Mouse (Mus musculus) urinary bladder, postnatal 25 days (tissue): ENCODE measurements around the gene Cdh16.
"Not testable (repeated sequence)": the region's sequence is repeated elsewhere in the genome, so short reads cannot be mapped to it uniquely, and the experiment has no call there.

Experiments used
- DNase-seq: peaks from one replicate; pipeline ENCODE4 v3.0.0; 2022; ENCODE audit warnings: low spot score

Cdh16 gene

DNA sequence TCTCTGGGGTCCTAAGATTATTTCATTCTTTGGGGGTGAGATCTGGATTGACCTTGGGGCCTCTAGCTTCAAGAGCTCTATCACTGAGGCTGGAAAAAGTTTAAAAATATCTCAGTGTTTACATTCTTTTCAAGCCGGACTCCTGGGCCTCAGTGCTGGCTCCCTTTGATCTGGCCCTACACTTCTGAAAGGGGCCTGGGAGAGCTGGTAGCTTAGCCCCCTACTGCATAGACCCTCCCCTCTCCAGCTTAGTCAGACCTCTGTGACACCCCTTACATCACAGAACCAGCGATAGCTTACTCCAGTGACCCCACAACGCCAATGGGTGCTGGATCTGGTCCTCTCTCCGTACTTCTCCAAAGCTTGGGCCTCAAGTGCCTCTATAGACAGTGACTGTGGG, 12.6 kb downstream of the Cdh16 start:
- DNase-seq = no peak

DNA sequence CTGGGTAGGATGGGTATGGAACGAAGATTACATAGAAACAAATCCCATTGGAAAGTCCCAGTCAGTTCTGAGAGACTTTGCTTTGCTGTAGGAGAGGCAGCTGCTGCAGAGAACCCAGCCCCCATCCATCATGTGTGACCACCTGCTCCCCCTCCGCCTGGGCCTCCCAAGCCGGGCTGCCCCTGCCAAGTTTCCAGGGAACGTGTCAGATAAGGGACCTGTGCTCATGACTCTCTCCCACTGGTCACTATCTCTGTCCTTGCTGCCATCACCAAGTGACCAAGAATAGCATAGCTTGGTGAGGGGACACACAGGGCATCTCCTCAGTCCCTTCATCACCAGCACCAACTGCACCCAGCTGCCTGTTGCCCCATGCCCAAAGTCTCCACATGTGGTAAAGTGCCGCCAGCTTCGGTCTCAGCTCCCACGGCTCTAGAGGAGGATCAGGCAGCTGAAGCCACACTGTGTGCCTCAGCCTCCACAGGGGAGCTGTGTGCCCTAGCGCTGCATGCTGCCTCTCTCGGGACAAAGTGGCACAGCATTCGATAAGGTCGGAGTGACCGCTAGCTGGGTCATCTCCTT, 13.9 kb downstream of the Cdh16 start:
- DNase-seq = no peak

GRCm38 (mm10) chr8:104609222-104609621, 15.0 kb downstream of the Cdh16 start:
- no peak for DNase-seq

- no peak for DNase-seq
Measured at GRCm38 (mm10) chr8:104607944-104608343, 16.3 kb downstream of the Cdh16 start.

DNA sequence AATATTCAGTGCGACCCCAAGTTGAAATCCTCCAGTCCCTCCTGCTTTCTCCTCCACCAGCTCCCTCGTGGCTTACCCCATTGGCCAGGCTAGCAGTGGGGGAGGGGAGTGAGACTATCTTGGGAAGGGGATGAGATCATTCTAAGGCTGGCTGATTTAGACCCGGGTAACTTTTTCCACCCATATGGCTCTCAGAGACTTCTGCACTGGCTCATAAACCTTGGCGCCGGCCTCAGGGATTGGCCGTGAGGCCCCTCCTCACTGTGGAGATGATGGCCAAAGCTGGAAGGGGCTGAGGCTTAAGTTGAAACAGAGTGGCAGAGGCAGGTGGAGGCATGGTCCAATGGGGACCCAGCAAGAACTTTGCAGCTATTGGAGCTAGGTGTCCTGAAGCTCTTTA, 17.9 kb downstream of the Cdh16 start:
- DNase-seq = no peak

DNA sequence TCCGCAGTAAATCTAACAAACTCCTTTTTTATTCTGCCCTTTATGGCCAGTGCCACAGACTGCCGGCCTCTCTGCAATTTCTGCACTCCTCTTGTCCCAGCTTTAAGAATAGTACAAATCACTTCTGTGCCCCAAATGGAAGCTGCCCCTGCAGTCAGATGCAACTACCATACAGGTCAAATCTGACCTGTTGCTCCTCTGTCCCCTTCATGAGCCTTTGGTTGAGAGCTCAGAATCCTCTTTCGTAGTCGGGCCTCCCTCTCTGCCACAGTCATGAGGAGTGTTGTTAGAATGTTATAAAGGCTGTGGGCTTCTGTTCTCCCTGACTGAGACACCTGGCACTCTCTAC, 21.0 kb downstream of the Cdh16 start:
- DNase-seq = no peak

- peak; percentile 62 for DNase-seq
Measured at GRCm38 (mm10) chr8:104602468-104603244, 21.5 kb downstream of the Cdh16 start.

GRCm38 (mm10) chr8:104601941-104602371, 22.2 kb downstream of the Cdh16 start:
- no peak for DNase-seq

GRCm38 (mm10) chr8:104601386-104601785, 22.8 kb downstream of the Cdh16 start:
- no peak for DNase-seq

GRCm38 (mm10) chr8:104598496-104598895, 25.7 kb downstream of the Cdh16 start:
- DNase-seq = no peak

DNA sequence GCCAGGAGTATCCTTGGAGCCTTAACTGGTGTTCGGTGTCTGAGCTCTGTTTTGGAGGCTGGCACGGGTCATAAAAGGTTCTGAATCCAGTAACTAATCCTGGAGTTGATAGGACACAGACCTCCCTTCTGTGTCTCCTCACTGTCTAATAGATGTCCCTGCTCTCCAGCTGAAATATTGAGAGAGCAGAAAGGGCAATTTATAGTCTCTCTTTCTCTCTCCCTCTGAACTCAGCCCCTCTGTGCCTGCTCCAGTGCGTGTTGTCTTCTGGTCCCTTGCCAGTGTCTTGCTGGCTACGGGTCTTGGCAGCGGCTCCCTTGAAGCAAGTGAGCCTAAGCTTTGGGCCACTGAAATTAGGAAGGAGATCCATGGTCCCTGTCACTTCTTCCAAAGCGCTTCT, 26.5 kb downstream of the Cdh16 start:
- no peak for DNase-seq

- no peak for DNase-seq
Measured at GRCm38 (mm10) chr8:104595773-104596536, 28.2 kb downstream of the Cdh16 start.

GRCm38 (mm10) chr8:104594611-104595362, 29.4 kb downstream of the Cdh16 start:
- DNase-seq = no peak

DNA sequence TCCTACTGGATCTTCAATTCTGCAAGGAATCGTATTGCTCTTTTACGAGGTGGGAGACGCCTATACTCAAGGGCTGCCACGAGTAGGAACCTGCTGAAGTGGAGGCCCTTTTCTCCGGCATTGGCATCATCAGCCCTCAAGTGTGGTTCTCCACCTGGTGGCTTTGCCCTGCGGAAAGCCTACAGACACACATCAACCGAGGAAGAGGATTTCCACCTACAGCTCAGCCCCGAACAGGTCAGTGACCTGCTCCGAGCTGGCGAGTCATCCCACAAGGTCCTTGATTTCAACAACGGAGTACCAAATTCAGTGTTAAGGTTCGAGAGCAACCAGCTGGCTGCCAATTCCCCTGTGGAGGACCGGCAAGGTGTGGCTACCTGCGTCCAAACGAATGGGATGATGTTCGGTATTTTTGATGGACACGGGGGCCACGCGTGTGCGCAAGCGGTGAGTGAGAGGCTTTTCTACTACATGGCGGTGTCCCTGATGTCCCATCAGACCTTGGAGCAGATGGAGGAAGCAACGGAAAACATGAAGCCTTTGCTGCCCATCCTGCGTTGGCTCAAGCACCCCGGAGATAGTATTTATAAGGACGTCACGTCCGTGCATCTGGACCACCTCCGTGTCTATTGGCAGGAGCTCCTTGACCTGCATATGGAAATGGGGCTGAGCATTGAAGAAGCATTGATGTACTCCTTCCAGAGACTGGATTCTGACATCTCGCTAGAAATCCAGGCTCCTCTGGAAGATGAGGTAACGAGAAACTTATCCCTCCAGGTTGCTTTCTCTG, 30.5 kb downstream of the Cdh16 start:
- DNase-seq = no peak

GRCm38 (mm10) chr8:104592566-104592965, 31.6 kb downstream of the Cdh16 start:
- no peak for DNase-seq

- DNase-seq = no peak
Measured at GRCm38 (mm10) chr8:104591856-104592255, 32.3 kb downstream of the Cdh16 start.

DNA sequence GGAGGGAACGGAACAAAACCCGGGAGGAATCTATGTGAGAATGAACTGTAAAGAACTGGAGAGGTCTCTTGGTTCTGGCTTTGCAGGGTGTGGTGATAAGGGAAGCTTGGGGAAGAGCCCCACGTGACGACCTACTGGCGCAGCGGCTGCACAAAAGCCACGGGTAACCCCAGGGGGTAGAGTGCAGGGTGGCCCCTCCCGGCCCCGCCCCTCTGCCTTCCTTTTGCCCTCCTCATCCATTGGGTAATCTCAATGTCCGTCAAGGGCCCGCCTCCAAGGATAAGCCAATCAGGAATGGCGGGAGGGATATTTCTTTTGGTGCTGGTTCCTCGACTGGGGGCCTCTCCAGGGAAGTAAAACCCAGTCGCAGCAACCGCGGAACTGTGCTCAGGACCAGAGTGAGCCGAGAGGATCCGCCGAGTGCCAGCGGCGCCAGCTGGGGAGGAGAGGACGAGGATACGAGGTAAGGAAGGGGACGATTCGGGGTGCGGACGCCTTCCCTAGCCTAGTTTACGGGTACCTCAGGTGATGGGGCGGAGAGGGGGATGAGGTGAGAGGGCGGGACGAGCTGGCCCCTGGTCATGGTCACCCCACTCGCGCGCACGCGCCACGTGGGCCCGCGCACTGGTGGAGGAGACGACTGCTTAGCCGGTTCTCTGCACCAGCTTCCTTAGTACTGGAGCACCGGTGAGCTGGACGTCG, 32.9 kb downstream of the Cdh16 start, which contains the start of gene Pdp2:
Gene Pdp2 (plus strand): TSS at position 319 of the 702 bp plus-strand sequence.
- DNase-seq = peak; percentile 82

- DNase-seq = no peak
Measured at GRCm38 (mm10) chr8:104590284-104590683, 33.9 kb downstream of the Cdh16 start.

DNA sequence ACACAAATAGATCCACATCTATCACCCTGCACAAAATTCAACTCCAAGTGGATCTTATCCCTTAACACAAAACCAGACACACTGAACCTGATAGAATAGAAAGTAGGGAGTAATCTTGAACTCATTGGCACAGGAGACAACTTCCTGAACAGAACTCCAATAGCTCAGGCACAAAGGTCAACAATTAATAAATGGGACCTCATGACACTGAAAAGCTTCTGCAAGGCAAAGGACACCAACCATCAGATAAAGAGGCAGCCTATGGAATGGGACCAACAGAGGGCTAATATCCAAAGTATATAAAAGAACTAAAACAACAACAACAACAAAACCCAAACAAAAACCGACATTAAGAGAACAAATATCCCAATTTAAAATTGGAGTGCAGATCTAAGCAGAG, 39.7 kb downstream of the Cdh16 start:
- no peak for DNase-seq

DNA sequence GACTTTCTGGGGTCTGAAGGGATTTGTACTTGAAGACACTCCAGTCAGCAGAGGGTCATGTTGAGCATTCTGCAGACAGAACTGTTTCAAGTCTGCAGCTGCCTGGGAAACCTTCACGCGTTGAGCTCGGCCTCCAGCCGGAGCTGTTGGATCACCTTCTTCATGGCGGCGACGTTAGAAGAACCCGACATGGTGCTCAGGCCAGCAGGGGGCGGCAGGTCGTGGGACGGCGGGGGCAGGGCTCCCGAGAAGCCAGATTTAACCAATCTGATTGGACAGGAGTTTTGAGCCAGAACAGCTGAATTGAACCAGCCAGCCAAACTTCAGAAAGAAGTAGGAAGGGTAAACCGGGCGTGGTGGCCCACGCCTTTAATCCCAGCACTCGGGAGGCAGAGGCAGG, 46.6 kb downstream of the Cdh16 start:
- not testable (repeated sequence) for DNase-seq

DNA sequence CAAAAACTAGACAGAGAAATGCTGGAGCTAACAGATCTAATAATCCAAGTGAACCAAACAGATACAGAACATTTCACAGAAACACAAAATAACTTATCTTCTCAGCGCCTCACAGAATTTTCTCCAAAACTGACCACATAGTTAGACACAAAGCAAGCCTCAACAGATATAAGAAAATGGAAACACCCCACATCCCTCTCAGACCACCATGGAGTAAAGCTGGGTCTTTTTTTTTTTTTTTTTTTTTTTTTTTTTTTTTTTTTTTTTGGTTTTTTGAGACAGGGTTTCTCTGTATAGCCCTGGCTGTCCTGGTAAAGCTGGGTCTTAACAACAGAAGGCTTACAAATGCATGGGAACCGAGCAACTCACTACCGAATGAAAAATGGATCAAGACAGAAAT, 47.4 kb downstream of the Cdh16 start:
- DNase-seq = no peak
